Mouse (Mus musculus): ENCODE data around the gene Large1.

DNA sequence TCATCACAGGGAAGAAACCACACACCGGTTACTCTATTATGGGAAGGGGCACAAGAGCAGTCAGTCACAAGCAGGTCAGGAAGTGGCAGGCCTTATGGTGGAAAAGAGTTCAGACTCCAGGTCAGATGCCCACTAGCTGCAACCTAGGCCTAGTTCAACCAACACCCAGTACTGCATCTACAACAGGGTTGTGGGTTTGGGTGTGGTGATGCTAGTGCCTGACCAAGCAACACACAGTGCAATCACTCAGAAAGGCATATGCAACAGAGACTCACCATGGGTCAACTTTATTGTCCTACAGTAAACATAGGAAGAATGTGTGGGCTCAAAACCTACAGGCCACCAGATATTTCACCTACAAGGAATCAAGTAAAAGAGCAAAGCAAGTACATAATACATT is 155.6 kb downstream of the Large1 start:
- TF ChIP-seq CTCF (conservative IDR thresholded peaks at IDR 0.05; ENCODE audit: low read length) (no peak), NANOG (IDR thresholded peaks at IDR 0.05; ENCODE audit: borderline replicate concordance, low read length) (no peak), POU5F1 (IDR thresholded peaks at IDR 0.05; ENCODE audit: borderline replicate concordance, low read length) (no peak)

Data from E14TG2a.4 (cell line).